Mouse (Mus musculus): ENCODE data around the gene Guca2b. TPM values are rescaled to one million over a fixed set of nuclear protein-coding genes. Genes with fewer than 3 reads are reported as not detected.

The Guca2b gene
- not detected for total RNA-seq (2023)

GRCm38 (mm10) chr4:119658731-119659130 lies at the start of gene Guca2b:
TSS of gene Guca2b (minus strand) at chr4:119658954.

GRCm38 (mm10) chr4:119637176-119637845 lies 21.4 kb downstream of the Guca2b start, which contains the start of gene Guca2a:
TSS of gene Guca2a (plus strand) at chr4:119637704.

Other genes with a start within 250 kb of the Guca2b start
- gene Ccdc30, start 243.4 kb downstream of the Guca2b start, total RNA-seq (2023), result 6.2 TPM
- gene Ppcs, start 236.5 kb downstream of the Guca2b start, total RNA-seq (2023), result 10.3 TPM
- not detected for gene Zmynd12, start 236.1 kb downstream of the Guca2b start, total RNA-seq (2023)
- gene Rimkla, start 166.3 kb downstream of the Guca2b start, total RNA-seq (2023), result 0.70 TPM
- 75.0 TPM for gene Foxj3, start 122.0 kb downstream of the Guca2b start, total RNA-seq (2023)
- gene Frg2f1, start 119.4 kb downstream of the Guca2b start, total RNA-seq (2023), result 8.1 TPM
- gene Guca2a, start 21.2 kb downstream of the Guca2b start, total RNA-seq (2023), result 2.6 TPM
- gene Hivep3, start 74.8 kb upstream of the Guca2b start, total RNA-seq (2023), result 9.7 TPM